Mouse (Mus musculus): ENCODE data around the gene Foxp4.

Gene Foxp4

DNA sequence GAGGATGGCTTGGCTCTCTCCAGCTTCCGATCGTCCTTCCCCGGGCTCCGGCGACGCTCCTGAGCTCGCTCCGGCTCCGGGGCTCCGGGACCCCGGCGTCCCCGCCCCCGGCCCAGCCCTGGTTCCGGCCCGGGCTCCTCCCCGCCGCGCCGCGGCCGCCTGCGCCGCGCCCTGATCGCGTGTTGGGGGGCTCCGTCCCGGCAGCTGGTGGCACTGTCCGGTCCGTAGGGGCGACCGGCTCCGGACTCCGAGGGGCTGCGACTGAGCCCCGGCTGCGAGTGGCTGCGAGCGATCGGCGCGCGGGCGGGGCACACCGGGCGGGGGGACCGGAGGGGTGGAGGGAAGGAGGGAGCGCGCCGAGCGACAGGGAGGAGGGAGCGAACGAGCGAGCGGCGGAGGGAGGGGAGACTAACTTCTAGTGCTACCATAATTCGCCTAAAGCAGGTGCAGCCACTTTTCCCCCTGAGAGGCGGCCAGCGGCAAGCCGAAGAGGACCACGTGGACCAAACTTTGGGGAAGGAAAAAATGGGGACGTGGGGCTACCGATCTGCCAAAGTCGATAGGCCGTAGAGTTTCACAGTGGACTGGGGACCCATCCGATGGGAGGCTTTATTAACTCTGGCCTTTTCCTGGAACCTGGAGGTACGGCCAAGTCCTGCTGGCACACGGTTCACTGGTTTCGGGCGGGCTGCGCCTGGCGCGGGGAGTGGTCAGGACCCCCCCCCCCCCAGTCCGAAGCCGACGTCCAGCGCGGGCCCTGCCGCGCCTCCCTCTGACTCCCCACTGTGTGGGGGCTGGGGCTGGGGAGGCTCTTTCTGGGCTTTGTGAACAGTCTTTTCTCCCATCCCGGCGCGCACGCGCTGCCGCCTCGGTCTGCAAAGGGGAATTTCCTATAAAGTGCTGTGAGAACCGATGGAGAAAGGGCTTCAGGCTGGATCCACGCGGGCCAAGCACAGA lies at the start of gene Foxp4:
Gene Foxp4 (minus strand): TSS at position 263 of the 957 bp plus-strand sequence.
- DNase-seq (ENCODE audit: low spot score), result peak; percentile 81

DNA sequence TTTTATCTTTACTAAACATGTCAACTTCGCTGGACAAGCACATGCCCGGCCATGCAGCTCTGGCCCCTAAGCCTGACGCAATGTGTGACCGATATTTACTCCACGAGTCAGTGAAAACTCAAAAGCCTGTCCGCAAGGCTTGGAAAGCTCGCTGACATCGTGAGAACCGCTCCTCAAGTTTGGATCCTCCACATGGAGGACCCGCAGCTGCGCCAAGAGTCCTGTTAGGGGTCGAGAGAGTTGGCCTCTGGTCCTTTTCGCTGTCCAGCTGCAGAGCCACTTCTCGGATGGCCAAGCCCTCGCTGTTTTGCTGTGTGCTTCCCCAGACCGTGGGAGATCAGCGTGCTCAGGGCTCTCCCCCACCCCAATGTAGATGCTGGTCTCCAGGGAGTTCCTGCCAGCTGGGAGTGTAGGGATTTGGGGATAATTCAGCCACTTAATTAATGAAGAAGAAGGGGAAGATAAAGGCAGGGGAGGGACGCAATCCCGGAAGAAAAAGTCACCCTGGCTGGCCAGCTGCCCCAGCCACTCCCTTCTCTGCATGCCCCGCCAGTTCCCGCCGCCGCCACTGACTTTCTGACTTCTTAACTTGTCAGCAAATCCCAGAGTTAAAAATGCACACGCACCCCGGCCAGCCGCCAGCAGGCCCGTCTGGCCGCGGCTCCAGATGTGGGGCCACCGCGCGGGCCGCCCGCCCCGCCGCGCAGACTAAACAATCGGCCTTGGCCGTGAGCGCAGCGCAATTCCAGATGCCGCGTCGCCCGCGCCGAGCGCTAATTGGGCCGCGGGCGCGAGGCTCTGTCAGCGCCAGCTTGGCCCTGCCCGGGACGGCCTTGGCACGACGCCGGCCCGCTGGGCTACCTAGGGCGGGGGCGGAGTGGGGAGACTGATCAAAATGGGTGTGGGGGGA lies 49.4 kb upstream of the Foxp4 start:
- DNase-seq (ENCODE audit: low spot score), result no peak

DNA sequence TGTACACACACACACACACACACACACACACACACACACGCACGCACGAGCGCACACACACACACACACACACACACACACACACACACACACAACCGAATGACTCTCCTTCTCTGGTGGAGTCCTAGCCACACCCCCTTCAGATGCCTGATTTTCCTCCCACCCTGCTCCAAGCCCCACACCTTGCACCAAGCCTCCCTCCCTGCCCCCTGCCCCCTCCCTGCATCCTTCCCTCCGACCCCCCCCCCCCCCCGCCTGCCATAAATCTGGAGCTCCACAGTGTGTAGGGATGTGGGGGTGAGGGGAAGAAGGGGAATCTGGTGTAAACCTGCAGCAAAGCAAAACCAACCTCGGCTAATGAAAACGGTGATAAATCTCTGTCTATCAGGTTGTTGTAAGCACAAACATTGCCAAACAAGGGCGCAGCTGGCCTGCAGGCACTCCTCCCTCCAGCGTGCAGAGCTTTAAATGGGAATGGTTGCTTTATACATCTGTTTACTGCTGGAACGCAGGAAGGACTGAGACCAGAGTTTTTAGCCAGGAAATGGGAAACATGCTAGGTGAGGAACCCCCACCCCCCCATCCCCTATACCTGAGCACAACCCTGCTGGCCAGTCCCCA lies 41.5 kb upstream of the Foxp4 start:
- DNase-seq (ENCODE audit: low spot score), result no peak

DNA sequence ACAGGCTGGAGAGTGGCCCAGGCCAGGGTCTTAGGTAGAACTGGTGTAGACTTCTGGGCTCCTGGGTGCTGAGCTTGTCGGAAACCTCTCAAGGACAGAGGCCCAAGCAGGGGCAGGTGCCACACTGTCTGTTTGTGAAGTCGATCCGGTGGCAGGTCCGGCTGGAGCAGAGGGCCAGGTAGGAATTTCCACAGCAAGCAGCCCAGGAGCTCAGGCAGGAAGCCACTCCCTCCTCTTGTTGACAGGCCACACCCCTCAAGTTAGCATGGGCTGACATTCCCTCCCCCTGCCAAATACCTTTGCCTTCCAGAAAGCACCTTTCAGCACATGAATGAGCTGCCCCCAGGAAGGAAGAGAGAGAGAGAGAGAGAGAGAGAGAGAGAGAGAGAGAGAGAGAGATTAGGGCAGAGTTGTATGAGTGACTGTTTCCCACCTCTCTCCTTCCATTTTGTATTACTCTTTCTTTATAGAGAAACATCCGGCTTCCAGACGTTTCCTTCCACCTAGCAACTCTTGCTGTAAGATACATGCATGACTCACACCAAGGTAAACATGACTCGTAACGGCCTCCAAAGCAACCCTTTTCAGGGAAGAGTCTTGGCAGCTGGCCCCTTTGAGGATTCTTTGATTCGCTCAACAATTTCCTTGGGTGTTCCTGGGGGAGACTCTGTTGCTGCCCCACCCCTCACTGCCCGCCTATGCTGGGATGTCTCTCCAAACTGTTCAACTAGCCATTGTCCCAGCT lies 33.8 kb upstream of the Foxp4 start:
- no peak for DNase-seq (ENCODE audit: low spot score)

DNA sequence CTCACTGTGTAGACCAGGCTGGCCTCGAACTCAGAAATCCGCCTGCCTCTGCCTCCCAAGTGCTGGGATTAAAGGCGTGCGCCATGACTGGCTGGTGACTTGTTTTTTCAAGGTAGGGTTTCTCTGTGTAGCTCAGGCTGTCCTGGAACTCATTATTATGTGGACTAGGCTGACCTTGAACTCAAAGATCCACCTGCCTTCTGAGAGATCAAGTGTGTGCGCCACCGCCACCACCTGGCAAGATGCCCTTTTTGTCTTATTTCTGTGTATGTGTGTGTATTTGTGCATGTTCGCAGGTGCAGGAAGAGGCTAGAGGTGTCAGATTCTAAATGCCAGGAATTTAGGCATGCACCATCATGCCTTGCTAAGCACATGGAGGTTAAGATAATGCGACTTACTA lies 32.0 kb upstream of the Foxp4 start:
- no peak for DNase-seq (ENCODE audit: low spot score)

DNA sequence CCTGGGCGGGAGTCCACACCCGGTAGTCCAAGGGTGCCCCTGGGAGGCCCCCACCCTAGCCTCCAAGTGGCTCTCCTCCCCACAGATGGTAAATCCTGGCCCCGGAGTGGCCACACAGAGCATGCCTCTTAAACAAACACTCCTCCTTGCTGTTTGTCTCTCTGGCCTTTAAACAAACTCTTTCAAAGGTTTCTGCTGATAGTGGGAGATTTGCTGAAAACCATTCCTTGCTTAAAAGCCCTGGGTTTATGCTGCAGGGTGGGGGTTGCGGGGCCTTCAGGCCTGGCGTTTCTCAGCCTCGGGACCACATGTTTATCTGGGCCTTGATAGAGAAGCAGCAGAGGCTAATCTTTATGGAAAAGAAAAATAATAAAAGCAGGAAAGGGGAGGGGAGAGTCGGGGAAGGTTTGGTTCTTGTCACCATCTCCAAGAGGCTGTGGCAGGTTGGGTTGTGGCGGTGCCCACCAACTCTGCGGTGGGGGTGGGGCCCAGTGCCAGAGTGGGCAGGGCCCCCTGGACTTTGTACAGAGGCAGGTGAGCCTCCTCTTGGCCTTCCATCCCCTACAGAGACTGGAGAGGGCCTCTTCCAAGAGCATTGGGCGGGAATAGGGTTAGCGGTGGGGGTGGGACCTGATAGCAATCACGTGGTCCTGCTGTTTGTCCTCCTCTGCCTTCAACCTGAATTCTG lies 30.8 kb upstream of the Foxp4 start:
- DNase-seq (ENCODE audit: low spot score), result no peak

DNA sequence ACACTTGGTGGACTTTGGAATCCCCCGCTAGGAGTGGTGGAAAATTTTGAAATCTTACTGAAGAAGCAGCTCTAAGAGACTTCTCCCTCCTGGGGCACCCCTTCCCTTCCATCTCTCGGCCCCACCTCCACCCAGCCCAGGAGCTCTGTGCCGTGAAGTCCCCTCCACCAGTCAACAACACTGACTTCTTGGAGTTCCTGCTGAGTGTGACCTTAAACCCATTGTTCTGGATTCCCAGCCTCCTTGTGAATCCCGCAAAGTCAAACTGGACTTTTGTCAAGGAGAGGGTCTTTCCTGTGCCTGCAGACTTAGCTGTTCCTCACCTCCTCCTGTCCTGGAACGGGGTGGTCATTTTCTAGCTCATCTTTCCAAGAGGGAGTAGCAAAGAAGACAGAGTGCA lies 28.8 kb upstream of the Foxp4 start:
- DNase-seq (ENCODE audit: low spot score), result no peak

DNA sequence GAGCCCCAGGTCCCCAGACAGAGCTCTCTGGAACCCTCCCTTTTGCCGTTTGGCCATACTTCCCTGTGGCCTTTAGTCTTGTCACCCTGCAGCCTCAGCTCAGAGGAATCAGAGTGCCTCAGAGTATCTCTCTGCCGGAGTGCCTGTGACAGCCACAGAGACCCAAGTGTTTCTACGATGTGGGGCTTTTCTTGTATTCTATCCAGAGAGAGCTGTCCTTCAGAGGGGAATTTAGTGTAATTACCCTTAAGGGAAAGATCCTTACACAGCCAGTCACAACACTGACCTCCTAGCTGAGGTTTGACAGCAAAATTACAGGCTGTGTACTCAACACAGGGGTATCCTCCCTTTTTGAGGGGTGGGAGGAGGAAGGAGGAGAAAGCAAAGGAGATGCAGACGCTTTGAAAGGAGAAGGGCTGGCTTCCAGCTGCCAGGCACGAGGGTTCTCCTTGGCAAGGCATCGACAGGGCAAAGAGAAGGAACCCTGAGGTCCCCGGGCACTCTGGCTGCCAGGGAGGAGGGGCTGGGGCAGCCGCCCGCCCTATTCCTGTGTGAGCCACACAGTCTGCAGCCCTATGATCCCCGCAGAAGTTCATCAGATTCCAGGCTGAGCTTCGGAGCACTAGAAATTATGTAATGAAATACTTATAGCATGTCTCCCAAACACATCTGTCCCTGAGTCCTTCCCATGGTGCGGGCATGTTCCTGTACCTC lies 28.1 kb upstream of the Foxp4 start:
- no peak for DNase-seq (ENCODE audit: low spot score)

DNA sequence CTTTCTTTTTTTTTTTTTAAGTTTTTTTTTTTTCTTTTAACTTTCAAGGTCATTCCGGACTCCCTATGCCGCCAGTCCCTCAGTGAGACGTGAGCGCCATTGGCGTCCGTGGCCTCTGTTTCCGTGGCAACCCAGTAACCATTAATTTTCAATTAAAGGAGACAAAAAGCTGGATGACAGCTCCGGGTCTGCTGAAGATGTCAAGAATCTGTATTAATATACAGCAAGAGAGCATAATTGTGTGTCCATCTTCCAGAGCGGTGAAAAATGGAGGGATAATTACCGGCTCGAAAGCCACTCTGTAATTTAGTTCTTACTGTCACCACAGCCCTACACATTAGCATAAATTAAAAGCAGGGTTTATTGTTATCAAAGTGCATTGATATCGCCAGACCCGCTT lies 27.0 kb upstream of the Foxp4 start:
- no peak for DNase-seq (ENCODE audit: low spot score)

DNA sequence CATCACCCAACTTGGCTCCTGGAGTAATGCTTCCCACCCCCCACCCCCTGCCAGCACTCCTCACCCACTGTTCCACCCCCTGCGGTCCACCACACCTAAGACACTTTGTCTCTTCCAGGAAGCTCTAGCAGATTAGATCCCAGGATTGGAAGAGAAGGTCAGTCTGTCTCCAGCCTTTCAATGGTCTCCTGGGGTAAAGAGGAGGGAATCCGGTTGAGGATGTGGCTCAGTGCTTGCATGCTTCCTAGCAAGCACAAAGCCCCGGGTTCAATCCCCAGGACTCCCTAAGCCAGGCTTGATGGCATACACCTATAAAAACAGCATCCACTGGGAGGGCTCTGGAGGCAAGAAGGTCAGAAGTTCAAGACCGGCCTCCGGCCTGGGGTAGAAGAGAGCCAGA lies 26.4 kb upstream of the Foxp4 start:
- DNase-seq (ENCODE audit: low spot score), result no peak

DNA sequence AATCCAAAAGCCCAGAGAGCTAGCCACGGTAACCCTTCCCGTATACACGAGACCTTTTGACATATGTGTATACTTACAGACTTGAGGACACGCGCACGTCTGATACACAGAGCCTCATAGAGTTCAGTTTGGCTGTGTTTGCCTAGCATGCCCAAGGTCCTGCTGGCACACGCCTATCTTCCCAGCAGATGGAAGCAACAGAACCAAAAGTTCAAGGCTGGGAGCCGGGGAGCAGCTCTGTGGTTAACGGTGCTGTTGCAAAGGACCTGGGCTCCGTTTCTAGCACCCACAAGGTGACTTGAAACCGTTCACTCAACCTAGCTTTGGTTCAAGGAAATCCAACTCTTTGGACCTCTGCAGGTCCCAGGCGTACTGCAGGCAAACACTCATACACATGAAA lies 25.0 kb upstream of the Foxp4 start:
- DNase-seq (ENCODE audit: low spot score), result no peak

DNA sequence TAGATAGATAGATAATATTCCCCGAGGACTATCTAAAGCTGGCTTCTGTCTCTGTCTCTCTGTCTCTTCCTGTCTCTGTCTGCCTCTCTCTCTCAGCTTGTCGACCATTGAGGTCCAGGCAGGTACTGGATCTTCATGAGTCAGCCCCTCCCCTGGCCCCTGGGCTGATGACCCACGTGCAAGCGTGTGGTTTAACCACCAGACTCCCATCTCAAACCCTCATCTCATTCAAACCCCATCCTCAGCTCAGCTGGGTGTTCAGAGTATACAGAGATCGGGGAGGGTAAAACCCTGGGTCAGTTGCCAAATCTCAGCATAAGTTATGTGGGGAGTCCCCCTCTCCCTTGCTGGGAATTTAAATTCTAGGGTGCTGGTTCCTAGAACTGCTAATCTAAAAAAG lies 24.3 kb upstream of the Foxp4 start:
- no peak for DNase-seq (ENCODE audit: low spot score)

DNA sequence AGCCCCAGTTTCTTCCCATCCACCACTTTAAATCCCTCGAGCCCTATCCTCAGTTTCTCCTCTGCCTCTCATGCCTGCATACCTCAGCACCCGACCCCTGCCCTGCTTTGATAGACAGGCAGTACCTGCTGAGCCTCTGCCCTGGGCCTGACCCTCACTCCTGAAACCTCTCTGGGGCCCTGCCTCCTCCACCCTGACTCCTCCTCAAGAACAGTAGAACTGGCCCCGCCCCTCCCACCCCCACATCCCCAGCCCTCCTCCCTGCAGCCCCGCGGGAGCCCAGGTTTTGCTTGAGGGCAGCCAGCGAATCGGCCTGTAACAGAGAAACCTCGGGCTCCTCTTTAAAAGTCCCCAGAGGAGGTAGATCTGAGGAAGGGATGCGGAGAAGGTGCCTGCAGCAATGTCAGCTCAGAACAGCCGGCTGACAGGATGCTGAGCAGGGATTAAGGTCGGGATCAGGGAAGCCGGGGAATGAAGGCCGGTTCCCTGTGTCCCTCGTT lies 22.5 kb upstream of the Foxp4 start:
- no peak for DNase-seq (ENCODE audit: low spot score)

DNA sequence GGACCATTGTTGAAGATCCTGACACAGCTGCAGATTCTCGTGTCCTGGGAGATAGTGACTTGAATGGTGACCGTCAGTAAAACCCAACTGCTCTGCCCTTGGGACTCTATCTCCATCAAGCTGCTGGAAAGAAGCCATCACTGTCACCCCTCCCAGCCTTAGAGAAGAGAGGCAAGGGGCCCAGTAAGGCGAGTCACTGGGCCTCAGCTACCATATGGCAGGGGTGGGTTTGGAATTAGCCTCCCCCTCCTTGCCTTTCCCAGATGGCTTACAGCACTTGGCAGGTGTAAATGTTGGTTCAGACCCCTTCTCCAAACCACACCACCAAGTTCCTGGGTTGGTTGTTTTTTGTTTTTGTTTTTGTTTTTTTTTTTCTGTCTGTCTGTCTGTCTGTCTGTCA lies 21.7 kb upstream of the Foxp4 start:
- DNase-seq (ENCODE audit: low spot score), result no peak

DNA sequence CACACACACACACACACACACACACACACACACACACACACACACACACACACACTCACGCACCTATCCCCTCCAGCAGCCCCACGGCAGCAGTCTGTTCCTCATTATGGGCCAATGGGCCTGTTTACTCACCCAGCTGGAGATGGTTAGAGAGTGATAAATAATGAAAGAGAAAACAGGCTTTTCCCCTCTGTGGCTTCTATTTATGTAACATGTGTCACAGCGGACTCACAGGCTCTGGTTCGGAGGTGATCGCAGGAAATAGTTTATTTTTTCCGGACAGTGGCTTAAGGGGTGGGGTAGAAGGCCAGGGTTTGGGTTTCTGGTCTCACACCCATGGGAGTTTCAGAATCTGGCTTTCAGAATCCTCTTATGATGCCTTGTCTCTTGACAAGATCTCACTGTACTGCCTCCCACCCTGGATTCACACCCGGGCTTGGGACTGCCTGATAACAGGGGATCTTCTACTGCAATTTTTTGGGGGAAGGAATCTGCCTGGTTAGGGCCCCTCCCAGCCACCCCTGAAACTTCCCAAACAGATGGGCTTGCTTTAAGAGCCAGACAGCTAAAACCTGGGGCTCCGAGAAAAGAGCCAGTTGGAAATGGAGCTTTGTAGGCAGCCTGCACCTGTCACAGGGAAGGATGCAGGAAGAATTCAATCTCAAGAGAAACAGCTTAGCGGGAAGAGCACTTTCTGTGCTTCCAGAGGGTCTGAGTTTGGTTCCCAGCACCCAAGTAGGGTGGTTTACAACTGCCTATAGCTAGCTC lies 18.8 kb upstream of the Foxp4 start:
- DNase-seq (ENCODE audit: low spot score), result no peak

DNA sequence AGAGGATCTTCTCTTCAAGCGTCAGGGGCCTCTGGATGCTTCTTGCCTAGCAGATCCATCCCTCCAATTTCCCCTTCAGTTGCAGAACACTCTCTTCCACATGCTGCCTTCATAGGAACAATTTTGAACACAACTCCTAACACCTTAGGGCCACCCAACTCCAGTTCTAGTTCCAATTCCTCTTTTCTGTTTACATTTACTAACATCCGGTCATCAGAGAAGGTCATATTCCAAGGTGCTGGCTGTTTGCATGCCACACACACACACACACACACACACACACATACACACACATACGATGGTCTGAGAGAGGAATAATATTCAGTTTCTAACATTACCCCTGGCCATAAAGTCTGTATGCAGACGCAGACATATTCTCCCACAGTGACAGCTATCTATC lies 17.6 kb upstream of the Foxp4 start:
- no peak for DNase-seq (ENCODE audit: low spot score)

DNA sequence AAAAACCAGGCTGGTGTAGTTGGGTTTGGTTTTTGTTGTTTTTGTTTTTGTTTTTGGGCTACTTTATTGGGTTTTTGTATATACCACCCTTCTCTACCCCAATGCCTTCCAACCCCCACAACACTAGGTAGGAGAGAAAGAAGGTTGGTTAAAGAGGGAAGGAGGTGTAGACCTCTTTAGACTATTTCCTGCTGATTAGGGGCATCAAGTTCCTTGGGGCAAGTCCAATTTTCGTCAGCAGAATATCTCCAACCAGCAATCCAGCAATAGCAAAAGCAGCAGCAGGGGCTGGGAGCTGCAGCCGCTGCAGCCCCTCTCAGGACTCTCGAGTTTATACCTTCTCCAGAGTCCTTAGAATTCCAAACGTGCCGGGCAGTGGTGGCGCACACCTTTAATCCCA lies 14.4 kb upstream of the Foxp4 start:
- no peak for DNase-seq (ENCODE audit: low spot score)

DNA sequence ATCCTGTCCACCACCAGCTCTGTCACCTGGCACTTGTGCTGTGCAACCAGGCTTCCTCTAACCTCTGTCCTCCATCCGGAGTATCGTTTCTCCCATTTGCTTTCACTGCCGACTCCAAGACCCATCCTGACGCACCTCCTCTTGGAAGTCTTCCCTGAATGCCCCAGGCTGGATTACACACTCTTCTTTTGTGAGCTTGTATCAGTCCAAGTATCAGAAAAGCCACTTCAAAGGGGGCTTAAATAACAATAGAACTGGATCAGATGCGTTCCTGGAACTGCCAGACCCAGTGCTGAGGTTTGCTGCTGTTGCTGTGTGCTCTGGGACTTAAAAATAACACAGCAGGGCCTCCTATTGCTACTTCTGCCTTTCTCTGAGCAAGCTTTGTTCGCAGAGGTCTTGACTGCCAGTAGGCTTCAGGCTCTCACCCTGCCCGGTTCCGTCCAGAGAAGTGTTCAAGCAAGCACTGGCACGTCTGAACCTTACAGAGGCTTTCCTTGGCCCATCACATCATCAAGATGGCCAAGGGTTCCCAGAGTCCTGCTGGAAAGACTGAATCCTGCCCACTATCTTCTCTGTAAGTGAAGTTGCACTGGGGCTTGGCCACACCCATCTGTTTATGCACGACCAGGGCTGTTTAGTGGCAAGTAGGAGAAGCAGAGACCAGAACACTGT lies 13.6 kb upstream of the Foxp4 start:
- DNase-seq (ENCODE audit: low spot score), result no peak

DNA sequence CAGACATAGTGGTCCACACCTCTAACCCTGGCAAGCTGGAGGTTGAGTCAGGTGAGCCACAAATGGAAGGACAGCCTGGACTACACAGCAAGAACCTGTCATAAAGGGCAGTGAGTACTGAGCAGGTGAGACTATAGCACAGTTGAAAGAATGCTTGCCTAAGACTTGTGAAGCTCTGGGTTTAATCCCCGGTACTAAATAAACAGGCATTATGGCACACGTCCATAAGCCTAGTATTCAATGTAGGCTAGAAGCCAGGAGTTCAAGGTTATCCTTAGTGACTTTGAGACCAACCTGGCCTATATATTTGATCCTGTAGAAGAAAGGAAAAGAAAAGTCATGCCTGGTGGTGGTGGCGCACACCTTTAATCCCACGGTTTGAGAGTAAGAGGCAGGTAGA lies 12.1 kb upstream of the Foxp4 start:
- DNase-seq (ENCODE audit: low spot score), result no peak
